Mouse (Mus musculus) embryonic facial prominence, embryonic 14.5 days (tissue): Measurements from ENCODE around the gene Olfr921. TPM values are rescaled to one million over a fixed set of nuclear protein-coding genes. Genes with fewer than 3 reads are reported as not detected.

Experiments used
- ATAC-seq: fragments of 200-750 bp; cut with Nextera tagmentation; 2 replicates; pipeline ENCODE4 v1.8.0; 2017; ENCODE audit warnings: low read depth, moderate number of reproducible peaks, moderate TSS enrichment
- DNase-seq: peaks from one replicate; pipeline ENCODE4 v3.0.0-alpha.2; 2015; ENCODE audit warnings: low spot score
- H3K27ac ChIP-seq: fragments of 300-500 bp; sonication (generic); replicated peaks from 2 replicates; pipeline ENCODE4 v1.5.1; 2014; ENCODE audit warnings: low read depth, mild to moderate bottlenecking, low read length, moderate library complexity
- H3K27me3 ChIP-seq: fragments of 300-500 bp; sonication (generic); replicated peaks from 2 replicates; pipeline ENCODE4 v1.6.1; 2014; ENCODE audit warnings: low read length; ENCODE audit not compliant: control insufficient read depth, insufficient read depth
- H3K36me3 ChIP-seq: fragments of 300-500 bp; sonication (generic); 2 replicates; pipeline ENCODE4 v1.6.1; 2014; ENCODE audit warnings: low read length, mixed read lengths; ENCODE audit not compliant: control insufficient read depth, insufficient read depth
- H3K4me1 ChIP-seq: fragments of 300-500 bp; sonication (generic); 2 replicates; pipeline ENCODE4 v1.6.1; 2014; ENCODE audit warnings: antibody characterized with exemption, low read length; ENCODE audit not compliant: control insufficient read depth, insufficient read depth
- H3K4me2 ChIP-seq: fragments of 300-500 bp; sonication (generic); 2 replicates; pipeline ENCODE4 v1.6.1; 2014; ENCODE audit warnings: low read depth, mild to moderate bottlenecking, low read length, moderate library complexity, mixed read lengths
- H3K4me3 ChIP-seq: fragments of 300-500 bp; sonication (generic); 2 replicates; pipeline ENCODE4 v1.5.1; 2014; ENCODE audit warnings: low read depth, mild to moderate bottlenecking, low read length
- H3K9ac ChIP-seq: fragments of 300-500 bp; sonication (generic); 2 replicates; pipeline ENCODE4 v1.6.1; 2014; ENCODE audit warnings: low read depth, mild to moderate bottlenecking, low read length, moderate library complexity, mixed read lengths
- H3K9me3 ChIP-seq: fragments of 300-500 bp; sonication (generic); 2 replicates; pipeline ENCODE4 v1.6.1; 2016; ENCODE audit warnings: low read length; ENCODE audit not compliant: control insufficient read depth
- WGBS: fragments of 180-500 bp; shearing (Covaris S2); extraction: QIAGEN DNeasy Blood & Tissue Kit; methylation state at CpG from one replicate; pipeline ENCODE4 v1.1.7; 2014; 5-methylcytosine and 5-hydroxymethylcytosine counted together
- polyA plus RNA-seq: library from polyadenylated mRNA; unstranded; fragments of >200 nt; fragmentation: Nextera tagmentation; extraction: Ambion mirVana; gene quantifications from 2 replicates; pipeline ENCODE4 v1.2.1, GENCODE M21; 2014

The Olfr921 gene
- polyA plus RNA-seq, 1 experiment from 2014 or later: not detected

DNA sequence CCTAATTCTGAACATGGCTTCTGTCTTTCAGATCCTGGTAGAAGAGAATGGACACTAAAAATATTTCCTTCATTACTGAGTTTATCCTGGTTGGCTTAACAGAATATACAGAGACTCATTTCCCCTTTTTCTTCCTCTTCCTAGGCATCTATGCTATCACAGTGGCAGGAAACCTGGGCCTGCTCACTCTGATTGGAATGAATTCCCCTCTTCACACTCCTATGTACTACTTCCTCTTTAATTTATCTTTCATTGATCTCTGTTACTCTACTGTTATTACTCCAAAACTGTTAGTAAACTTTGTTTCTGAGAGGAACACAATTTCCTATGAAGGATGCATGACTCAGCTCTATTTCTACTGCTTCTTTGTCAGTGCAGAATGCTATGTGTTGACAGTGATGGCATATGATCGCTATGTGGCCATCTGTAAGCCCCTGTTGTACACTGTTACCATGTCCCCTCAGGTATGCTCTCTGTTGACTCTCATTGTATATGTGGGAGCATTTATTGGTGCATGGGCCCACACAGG lies 42.7 kb downstream of the Olfr921 start:
- Histone ChIP-seq H3K9me3 (no peaks in the 10 kb centered on the region), H3K27ac (no peak overlapping the region), H3K4me3 (no peak overlapping the region), H3K27me3 (no peaks in the 10 kb centered on the region), H3K9ac (no peak overlapping the region), H3K36me3 (no peaks in the 10 kb centered on the region), H3K4me2 (no peak overlapping the region), H3K4me1 (no peaks in the 10 kb centered on the region)
- DNase-seq (no peak), ATAC-seq (no peak)
- 83% methylated on average over 1 of the region's 1 CpGs for WGBS

- H3K9me3 ChIP-seq: no peaks in the 10 kb centered on the region
- H3K9ac ChIP-seq: no peak within 1 kb of the TSS
- ATAC-seq (no peak), DNase-seq (no peak)
- 80% methylated on average over 1 of the region's 1 CpGs for WGBS
- no peak within 1 kb of the TSS for H3K4me2 ChIP-seq
- no peak within 1 kb of the TSS for H3K4me3 ChIP-seq
- no peaks in the 10 kb centered on the region for H3K36me3 ChIP-seq
- no peak within 1 kb of the TSS for H3K27ac ChIP-seq
- H3K4me1 ChIP-seq: no peaks in the 10 kb centered on the region
- no peaks in the 10 kb centered on the region for H3K27me3 ChIP-seq
Measured at GRCm38 (mm10) chr9:38826245-38826644, 53.4 kb downstream of the Olfr921 start, which contains the start of gene Olfr923. TSS of gene Olfr923 (plus strand) at chr9:38826545.

Other genes starting within 250 kb of the Olfr921 start
- 0.08 TPM in 1 of 2 replicates, not detected in the other for gene Olfr910, start 235.2 kb upstream of the Olfr921 start, polyA plus RNA-seq
- 0.04 TPM in 1 of 2 replicates, not detected in the other for gene Olfr912, start 192.9 kb upstream of the Olfr921 start, polyA plus RNA-seq
- not detected in 2 replicates for gene Olfr913, start 180.3 kb upstream of the Olfr921 start, polyA plus RNA-seq
- gene Olfr914, start 168.0 kb upstream of the Olfr921 start, polyA plus RNA-seq: not detected in 2 replicates
- not detected in 2 replicates for gene Olfr916, start 113.2 kb upstream of the Olfr921 start, polyA plus RNA-seq
- not detected in 2 replicates for gene Olfr917, start 107.2 kb upstream of the Olfr921 start, polyA plus RNA-seq
- gene Olfr918, start 98.5 kb upstream of the Olfr921 start, polyA plus RNA-seq: not detected in 2 replicates
- not detected in 2 replicates for gene Olfr919, start 69.4 kb upstream of the Olfr921 start, polyA plus RNA-seq
- gene Vwa5a, start 54.8 kb upstream of the Olfr921 start, polyA plus RNA-seq: 31.1 and 33.5 TPM in 2 replicates
- gene Olfr920, start 20.8 kb upstream of the Olfr921 start, polyA plus RNA-seq: 0.04 TPM in 1 of 2 replicates, not detected in the other
- not detected in 2 replicates for gene Olfr922, start 41.5 kb downstream of the Olfr921 start, polyA plus RNA-seq
- gene Olfr923, start 53.5 kb downstream of the Olfr921 start, polyA plus RNA-seq: 0.13 and 0.29 TPM in 2 replicates
- not detected in 2 replicates for gene Olfr924, start 71.4 kb downstream of the Olfr921 start, polyA plus RNA-seq
- gene Olfr26, start 82.0 kb downstream of the Olfr921 start, polyA plus RNA-seq: not detected in 2 replicates
- gene Olfr926, start 104.1 kb downstream of the Olfr921 start, polyA plus RNA-seq: not detected in 2 replicates
- 0.13 TPM in 1 of 2 replicates, not detected in the other for gene Olfr930, start 156.7 kb downstream of the Olfr921 start, polyA plus RNA-seq
- 0.10 TPM in 1 of 2 replicates, not detected in the other for gene Olfr933, start 199.2 kb downstream of the Olfr921 start, polyA plus RNA-seq
- not detected in 2 replicates for gene Olfr934, start 215.2 kb downstream of the Olfr921 start, polyA plus RNA-seq
- 0.10 TPM in 1 of 2 replicates, not detected in the other for gene Olfr935, start 226.6 kb downstream of the Olfr921 start, polyA plus RNA-seq